Mouse (Mus musculus) heart, embryonic 13.5 days (tissue): ENCODE data around the gene Usp30. TPM values are rescaled to one million over a fixed set of nuclear protein-coding genes. Genes with fewer than 3 reads are reported as not detected.

Source experiments
- ATAC-seq: fragments of 200-750 bp; cut with Nextera tagmentation; 2 replicates; pipeline ENCODE4 v1.8.0; 2017; ENCODE audit warnings: moderate TSS enrichment; ENCODE audit not compliant: insufficient number of reproducible peaks, low FRiP score, low TSS enrichment; ENCODE audit errors: extremely low read depth
- H3K27ac ChIP-seq: fragments of 300-500 bp; sonication (generic); replicated peaks from 2 replicates; pipeline ENCODE4 v1.5.1; 2015; ENCODE audit warnings: moderate library complexity, mild to moderate bottlenecking, inconsistent platforms
- H3K27me3 ChIP-seq: fragments of 300-500 bp; sonication (generic); replicated peaks from 2 replicates; pipeline ENCODE4 v1.6.1; 2015; ENCODE audit warnings: mild to moderate bottlenecking, inconsistent platforms
- H3K36me3 ChIP-seq: fragments of 300-500 bp; sonication (generic); 2 replicates; pipeline ENCODE4 v1.6.1; 2015; ENCODE audit warnings: mild to moderate bottlenecking, inconsistent platforms
- H3K4me1 ChIP-seq: fragments of 300-500 bp; sonication (generic); 2 replicates; pipeline ENCODE4 v1.6.1; 2015; ENCODE audit warnings: inconsistent platforms
- H3K4me2 ChIP-seq: fragments of 300-500 bp; sonication (generic); 2 replicates; pipeline ENCODE4 v1.6.1; 2015; ENCODE audit warnings: inconsistent platforms, mild to moderate bottlenecking, moderate library complexity
- H3K4me3 ChIP-seq: fragments of 300-500 bp; sonication (generic); 2 replicates; pipeline ENCODE4 v1.5.1; 2015; ENCODE audit warnings: moderate library complexity, mild to moderate bottlenecking, inconsistent platforms
- H3K9ac ChIP-seq: fragments of 300-500 bp; sonication (generic); 2 replicates; pipeline ENCODE4 v1.6.1; 2015; ENCODE audit warnings: inconsistent platforms, mild to moderate bottlenecking, moderate library complexity
- H3K9me3 ChIP-seq: fragments of 300-500 bp; sonication (generic); 2 replicates; pipeline ENCODE4 v1.6.1; 2016; ENCODE audit warnings: inconsistent platforms
- WGBS: fragments of 180-500 bp; shearing (Covaris S2); methylation state at CpG from one replicate; pipeline ENCODE4 v1.1.7; 2015; ENCODE audit warnings: mixed read lengths; 5-methylcytosine and 5-hydroxymethylcytosine counted together
- polyA plus RNA-seq: library from polyadenylated mRNA; unstranded; fragments of >200 nt; fragmentation: Nextera tagmentation; extraction: Ambion mirVana; gene quantifications from 2 replicates; pipeline ENCODE4 v1.2.1, GENCODE M21; 2015

Gene Usp30
- polyA plus RNA-seq, 1 experiment from 2014 or later = 7.4 TPM

DNA sequence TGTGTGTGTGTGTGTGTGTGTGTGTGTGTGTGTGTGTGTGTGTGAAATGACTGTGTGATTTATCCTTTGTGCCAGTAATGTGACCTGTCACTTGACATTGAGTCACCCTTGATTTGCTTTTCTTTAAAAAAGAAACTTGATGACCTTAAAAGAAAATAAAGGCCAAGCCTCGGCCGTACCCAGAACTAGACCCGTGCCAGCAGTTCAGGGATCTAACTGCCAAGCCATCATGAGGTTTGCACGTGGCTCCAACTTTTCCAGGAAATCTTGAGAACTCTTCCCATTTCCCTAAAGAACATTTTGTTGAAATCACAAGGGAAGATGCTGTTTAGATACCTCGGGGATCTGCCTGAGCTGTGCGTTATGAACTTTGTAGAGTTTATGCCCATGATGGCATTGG, 96.2 kb downstream of the Usp30 start:
- 78% methylated on average over 6 of the region's 6 CpGs for WGBS
- peaks cover 15% of the 10 kb centered on the region for H3K36me3 ChIP-seq
- H3K27ac ChIP-seq = no peak overlapping the region
- no peaks in the 10 kb centered on the region for H3K9me3 ChIP-seq
- no peaks in the 10 kb centered on the region for H3K27me3 ChIP-seq
- H3K4me3 ChIP-seq = no peak overlapping the region
- H3K4me2 ChIP-seq = no peak overlapping the region
- ATAC-seq = no peak
- H3K9ac ChIP-seq = no peak overlapping the region
- peaks cover 11% of the 10 kb centered on the region for H3K4me1 ChIP-seq

DNA sequence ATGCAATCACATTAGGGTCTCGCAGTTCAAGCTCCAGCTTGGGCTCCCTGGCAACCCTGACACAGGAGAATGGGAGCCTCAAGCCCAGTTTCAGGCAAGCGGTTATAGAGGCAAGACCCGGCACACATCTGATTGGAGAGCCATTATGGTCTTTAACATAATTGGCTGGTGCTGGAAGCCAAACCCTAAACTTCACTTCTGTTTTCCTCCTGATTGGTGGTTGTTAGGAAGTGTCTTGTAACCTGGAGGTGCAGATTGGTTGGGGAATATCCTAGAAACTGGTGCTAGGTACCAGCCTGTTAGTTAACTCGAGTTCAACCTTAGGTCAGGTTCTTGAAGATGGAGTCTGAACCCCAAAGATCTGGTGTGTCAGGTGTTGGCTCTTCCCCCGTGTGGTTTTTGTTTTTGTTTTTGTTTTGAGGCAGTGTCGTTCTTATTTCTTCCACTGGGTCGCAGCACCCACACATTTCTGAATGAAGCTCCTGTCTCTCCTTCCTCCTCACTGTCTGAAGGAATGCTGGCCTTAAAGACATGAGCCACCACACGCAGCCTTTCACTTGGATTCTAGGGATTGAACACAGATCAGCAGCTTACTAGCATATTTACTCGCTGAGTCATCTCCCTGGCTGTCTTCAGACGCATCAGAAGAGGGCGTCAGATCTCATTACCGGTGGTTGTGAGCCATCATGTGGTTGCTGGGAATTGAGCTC, 97.0 kb downstream of the Usp30 start:
- WGBS = 41% methylated on average over 12 of the region's 12 CpGs
- H3K4me1 ChIP-seq = peaks cover 11% of the 10 kb centered on the region

DNA sequence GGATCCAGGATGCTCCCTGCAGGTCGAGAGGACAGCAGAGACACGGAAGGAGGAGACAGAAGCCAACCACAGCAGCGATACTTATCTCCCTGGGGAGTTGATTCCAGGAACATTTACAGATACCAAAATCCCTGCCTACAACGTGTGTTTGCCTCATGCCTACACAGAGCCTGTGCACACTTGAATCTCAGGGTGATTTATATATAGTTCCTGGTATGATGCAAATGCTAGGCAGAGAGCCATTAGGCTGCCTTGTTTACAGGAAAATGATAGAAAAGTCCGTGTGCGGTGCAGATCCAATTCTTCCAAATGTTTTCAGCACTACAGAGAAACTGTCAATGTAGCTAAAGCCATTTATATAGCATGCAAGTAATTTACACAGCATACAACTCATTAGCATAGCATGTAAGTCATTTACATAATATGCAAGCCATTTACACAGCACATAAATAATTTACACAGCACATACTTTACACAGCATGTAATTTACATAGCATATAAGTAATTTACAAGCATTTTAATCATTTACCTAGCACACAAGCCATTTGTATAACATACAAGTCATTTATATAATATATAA, 97.9 kb downstream of the Usp30 start:
- H3K36me3 ChIP-seq = peaks cover 19% of the 10 kb centered on the region
- H3K27me3 ChIP-seq = no peaks in the 10 kb centered on the region
- no peaks in the 10 kb centered on the region for H3K9me3 ChIP-seq
- 56% methylated on average over 6 of the region's 6 CpGs for WGBS
- no peak overlapping the region for H3K9ac ChIP-seq
- H3K27ac ChIP-seq = no peak overlapping the region
- ATAC-seq = no peak
- H3K4me2 ChIP-seq = no peak overlapping the region
- H3K4me3 ChIP-seq = no peak overlapping the region
- peaks cover 11% of the 10 kb centered on the region for H3K4me1 ChIP-seq

More for the DNA sequence above, 97.0 kb downstream of the Usp30 start:
- H3K9ac ChIP-seq = no peak overlapping the region
- no peak overlapping the region for H3K4me3 ChIP-seq
- H3K9me3 ChIP-seq = no peaks in the 10 kb centered on the region
- H3K36me3 ChIP-seq = peaks cover 19% of the 10 kb centered on the region
- H3K27ac ChIP-seq = no peak overlapping the region
- no peaks in the 10 kb centered on the region for H3K27me3 ChIP-seq
- ATAC-seq = no peak
- no peak overlapping the region for H3K4me2 ChIP-seq

DNA sequence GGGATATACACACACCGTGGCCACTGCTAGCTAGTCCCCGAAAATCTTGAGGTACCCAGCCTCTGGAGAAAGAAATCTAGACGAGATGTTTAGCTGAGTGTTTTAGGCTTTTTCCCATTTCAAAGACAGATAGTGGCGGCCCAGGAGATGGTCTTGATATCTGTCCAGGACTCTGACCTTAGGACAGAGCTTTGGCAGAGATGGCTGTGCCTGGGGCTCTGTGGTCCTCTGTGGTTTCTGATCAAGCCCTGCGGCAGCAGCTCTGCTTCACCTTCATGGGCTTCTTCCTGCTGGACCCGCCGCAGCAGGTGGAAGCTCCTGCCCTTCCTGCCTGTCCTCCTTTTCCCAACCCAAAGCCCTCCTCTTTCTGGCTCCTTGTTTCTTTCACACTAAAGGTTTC, 105.1 kb downstream of the Usp30 start:
- no peaks in the 10 kb centered on the region for H3K9me3 ChIP-seq
- no peak overlapping the region for H3K4me2 ChIP-seq
- H3K4me1 ChIP-seq = peaks cover 22% of the 10 kb centered on the region
- 75% methylated on average over 7 of the region's 7 CpGs for WGBS
- no peak overlapping the region for H3K9ac ChIP-seq
- H3K36me3 ChIP-seq = peaks cover 22% of the 10 kb centered on the region
- no peak overlapping the region for H3K27ac ChIP-seq
- no peak overlapping the region for H3K4me3 ChIP-seq
- H3K27me3 ChIP-seq = no peaks in the 10 kb centered on the region
- ATAC-seq = no peak

DNA sequence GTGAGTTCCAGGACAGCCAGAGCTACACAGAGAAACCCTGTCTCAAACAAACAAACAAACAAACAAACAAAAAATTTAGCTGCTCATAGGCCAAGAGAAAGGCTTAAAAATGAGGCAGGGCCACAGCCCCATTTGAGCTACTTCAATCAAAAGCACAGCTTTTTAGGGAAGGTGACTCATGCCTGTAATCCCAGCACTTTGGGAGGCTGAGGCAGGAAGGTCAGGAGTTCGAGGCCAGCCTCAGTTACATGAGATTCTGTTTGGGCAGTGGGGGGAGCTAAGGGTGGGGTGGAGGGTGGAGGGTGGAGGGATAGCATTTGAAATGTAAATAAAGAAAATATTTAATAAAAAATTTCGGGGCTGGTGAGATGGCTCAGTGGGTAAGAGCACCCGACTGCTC, 107.7 kb downstream of the Usp30 start:
- ATAC-seq = no peak
- peaks cover 35% of the 10 kb centered on the region for H3K4me1 ChIP-seq
- WGBS = 90% methylated on average over 3 of the region's 3 CpGs
- no peaks in the 10 kb centered on the region for H3K9me3 ChIP-seq
- H3K27ac ChIP-seq = no peak overlapping the region
- H3K9ac ChIP-seq = no peak overlapping the region
- H3K36me3 ChIP-seq = peaks cover 8% of the 10 kb centered on the region; the same call in 1 of the 2 replicates
- H3K4me3 ChIP-seq = no peak overlapping the region
- H3K4me2 ChIP-seq = no peak overlapping the region
- no peaks in the 10 kb centered on the region for H3K27me3 ChIP-seq

DNA sequence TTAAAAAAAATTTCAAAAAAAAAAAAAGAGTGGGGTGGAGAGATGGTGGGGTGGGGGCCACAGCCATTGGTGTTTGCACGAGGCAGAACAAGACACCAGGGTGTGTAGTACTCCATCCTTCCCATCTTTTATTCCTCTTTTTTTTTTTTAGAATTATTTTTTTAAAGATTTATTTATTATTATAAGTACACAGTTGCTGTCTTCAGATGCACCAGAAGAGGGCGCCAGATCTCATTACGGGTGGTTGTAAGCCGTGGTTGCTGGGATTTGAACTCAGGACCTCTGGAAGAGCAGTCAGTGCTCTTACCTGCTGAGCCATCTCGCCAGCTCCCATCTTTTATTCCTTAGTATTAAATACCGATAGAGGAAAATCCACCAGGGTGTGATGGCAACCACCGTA, 108.2 kb downstream of the Usp30 start:
- ATAC-seq = no peak
- H3K4me2 ChIP-seq = peak overlapping the region; percentile 78; the same call in 1 of the 2 replicates
- no peaks in the 10 kb centered on the region for H3K27me3 ChIP-seq
- no peak overlapping the region for H3K4me3 ChIP-seq
- 67% methylated on average over 7 of the region's 7 CpGs for WGBS
- no peak overlapping the region for H3K9ac ChIP-seq
- H3K36me3 ChIP-seq = peaks cover 7% of the 10 kb centered on the region; the same call in 1 of the 2 replicates
- peaks cover 35% of the 10 kb centered on the region for H3K4me1 ChIP-seq
- H3K27ac ChIP-seq = peak overlapping the region; percentile 85
- no peaks in the 10 kb centered on the region for H3K9me3 ChIP-seq

DNA sequence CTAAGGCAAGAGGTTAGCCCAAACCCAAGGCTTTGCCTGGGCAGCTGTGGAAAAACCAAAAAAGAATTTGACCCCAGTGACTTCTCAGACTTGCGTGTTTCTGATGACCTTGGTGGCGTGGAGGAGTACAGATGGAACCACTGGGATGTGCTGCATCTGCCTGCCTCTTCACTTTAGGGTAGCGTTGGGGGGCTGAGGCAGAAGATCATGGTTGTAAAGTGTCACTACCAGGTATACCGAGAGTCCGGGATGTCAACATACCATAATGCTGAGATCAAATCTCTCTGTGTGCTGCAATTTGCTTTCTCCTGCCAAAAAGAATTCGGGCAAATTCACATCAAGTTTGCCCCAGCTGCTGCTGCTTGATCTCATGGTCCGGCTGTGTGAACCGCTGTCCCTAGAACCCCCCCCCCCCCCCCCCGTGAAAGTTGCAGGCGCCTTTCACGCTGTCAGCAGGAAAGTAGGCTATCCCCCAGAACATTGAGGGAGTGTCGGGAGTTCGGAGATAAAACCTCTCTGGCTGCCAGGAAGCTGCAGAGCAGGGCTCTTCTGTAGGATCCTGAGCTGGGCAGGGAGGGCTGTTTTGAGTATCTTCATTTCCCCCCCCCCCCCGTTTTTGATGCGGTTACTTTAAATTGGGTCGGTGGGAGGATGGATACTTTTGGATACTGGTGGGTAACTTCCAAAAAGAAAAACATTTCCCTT, 108.8 kb downstream of the Usp30 start:
- Histone ChIP-seq H3K36me3 (0 out of 2 replicates have a peak, but pooled peaks cover 4% of the 10 kb centered on the region), H3K4me2 (peak overlapping the region; percentile 78), H3K4me3 (peak overlapping the region; percentile 29), H3K27me3 (no peaks in the 10 kb centered on the region), H3K4me1 (peaks cover 35% of the 10 kb centered on the region), H3K9ac (peak overlapping the region; percentile 58; the same call in 1 of the 2 replicates), H3K9me3 (no peaks in the 10 kb centered on the region), H3K27ac (peak overlapping the region; percentile 85)
- 12% methylated on average over 13 of the region's 16 CpGs for WGBS
- no peak for ATAC-seq

Other genes starting within 250 kb of the Usp30 start
- 1.2 and 1.3 TPM in 2 replicates for gene Selplg, start 232.8 kb upstream of the Usp30 start, polyA plus RNA-seq
- 95.4 and 99.4 TPM in 2 replicates for gene Coro1c, start 156.7 kb upstream of the Usp30 start, polyA plus RNA-seq
- 12.4 and 13.5 TPM in 2 replicates for gene Ssh1, start 71.6 kb upstream of the Usp30 start, polyA plus RNA-seq
- gene Dao, start 61.8 kb upstream of the Usp30 start, polyA plus RNA-seq = not detected in 2 replicates
- gene Svop, start 26.1 kb downstream of the Usp30 start, polyA plus RNA-seq = 0.15 and 0.36 TPM in 2 replicates
- gene Alkbh2, start 62.8 kb downstream of the Usp30 start, polyA plus RNA-seq = 6.4 and 9.1 TPM in 2 replicates
- gene Ung, start 64.9 kb downstream of the Usp30 start, polyA plus RNA-seq = 44.6 and 47.5 TPM in 2 replicates
- 8.9 and 9.5 TPM in 2 replicates for gene Acacb, start 81.1 kb downstream of the Usp30 start, polyA plus RNA-seq
- not detected in 2 replicates for gene Foxn4, start 208.3 kb downstream of the Usp30 start, polyA plus RNA-seq
- gene Myo1h, start 223.7 kb downstream of the Usp30 start, polyA plus RNA-seq = 0.68 and 0.86 TPM in 2 replicates